Mouse (Mus musculus) Patski (cell line): ENCODE measurements around the gene Rnf180. TPM values are rescaled to one million over a fixed set of nuclear protein-coding genes. Genes with fewer than 3 reads are reported as not detected.
"Not testable (repeated sequence)": the region's sequence is repeated elsewhere in the genome, so short reads cannot be mapped to it uniquely, and the experiment has no call there.

Experiments
- ATAC-seq: fragments of 100-300 bp; one replicate; pipeline ENCODE4 v1.8.0; 2021
- CTCF ChIA-PET: fragments of 350-600 bp; sonication (Branson Sonifier 250); formaldehyde crosslinking; loops from one replicate; lab custom pipeline; 2022; ENCODE audit warnings: inconsistent platforms; lab: Charles Lee
- POLR2A ChIA-PET: fragments of 350-600 bp; sonication (Branson Sonifier 250); formaldehyde crosslinking; loops from one replicate; lab custom pipeline; 2022; ENCODE audit warnings: antibody characterized with exemption, inconsistent platforms; lab: Charles Lee
- DNase-seq: peaks from one replicate; pipeline ENCODE4 v3.0.0-alpha.2; 2011; ENCODE audit warnings: low read depth, low spot score
- H3K27me3 ChIP-seq: fragments of 371-371 bp; one replicate; pipeline ENCODE4 v1.5.1; 2021
- CTCF ChIP-seq: fragments of 100-300 bp; IDR thresholded peaks from one replicate; pipeline ENCODE4 v1.5.1; 2021
- in situ Hi-C: fragments of 300-500 bp; cut with MboI; formaldehyde crosslinking; loops from 3 replicates; pipeline ENCODE4 v1.11.1; 2018; ENCODE audit warnings: low pct_unique_long_range_greater_than_20kb, mixed read lengths
- polyA plus RNA-seq: library from polyadenylated mRNA; unstranded; gene quantifications from one replicate; pipeline ENCODE4 v1.2.3, GENCODE M21; 2021

The Rnf180 gene
- polyA plus RNA-seq, result 1.3 TPM

DNA sequence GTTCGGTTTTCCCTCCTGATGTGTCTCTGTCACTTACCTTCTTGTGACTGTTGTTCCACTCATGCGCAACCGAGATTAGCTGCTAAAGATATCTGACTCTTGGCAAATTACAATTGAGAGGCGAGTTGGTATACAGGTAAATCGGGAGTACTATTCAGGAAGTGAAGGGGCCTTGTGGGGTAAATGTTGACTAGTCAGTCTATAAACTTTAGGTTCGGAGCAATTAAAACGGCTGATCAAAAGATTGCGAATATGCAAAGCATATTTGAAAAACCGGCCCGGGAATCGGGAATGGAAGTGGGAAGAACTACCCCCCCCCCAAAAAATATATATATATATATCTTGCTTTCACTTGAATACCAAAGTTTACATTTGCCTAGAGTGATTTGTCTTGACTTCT, at the start of gene Rnf180:
Gene Rnf180, minus strand, starts transcription at position 101 of the 400 bp plus-strand sequence.
- DNase-seq, result no peak
- POLR2A ChIA-PET, result no interaction called here
- CTCF ChIA-PET, result interaction anchor here (0.9 kb wide), 1 partner anchor 11 kb away, joined by 3 read pairs; no protein-coding TSS in a partner anchor
- in situ Hi-C loops, result no loop called here
- no peak for ATAC-seq
- no peak for TF ChIP-seq CTCF
- H3K27me3 ChIP-seq, result no peaks in the 10 kb centered on the region

DNA sequence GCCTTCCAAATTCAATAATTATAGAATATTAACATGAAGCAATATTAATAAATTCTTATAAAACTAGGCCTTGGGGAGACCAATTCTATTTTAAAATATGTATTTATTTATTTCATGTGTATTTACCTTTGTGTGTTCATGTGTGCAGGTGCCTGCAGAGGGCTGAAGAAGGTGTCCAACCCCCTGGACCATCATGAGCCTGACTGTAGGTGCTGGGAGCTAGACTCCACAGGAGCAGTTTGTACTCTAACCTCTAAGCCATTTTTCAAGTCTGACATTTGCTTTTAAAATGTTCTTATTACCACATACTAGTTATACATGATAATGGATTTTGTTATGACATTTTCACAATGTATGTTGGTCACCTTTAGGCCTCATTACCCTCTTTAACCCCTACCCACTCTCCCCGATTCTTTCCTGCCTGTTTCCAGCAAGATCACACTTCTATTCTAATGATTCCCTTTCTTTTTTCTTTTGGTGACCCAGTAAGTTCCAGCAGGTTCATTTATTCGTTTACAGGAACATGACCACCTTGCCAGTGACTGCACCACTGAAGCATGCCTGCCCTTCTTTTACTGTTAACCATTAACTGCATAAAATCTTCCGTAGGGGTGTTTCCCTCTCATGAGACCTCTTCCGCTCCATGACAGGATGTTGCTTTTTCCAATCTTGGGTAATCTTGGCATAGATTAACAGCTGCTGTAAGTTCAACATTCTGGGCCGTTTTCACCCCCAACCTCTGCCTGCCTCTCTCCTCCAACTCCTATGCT, 36.8 kb upstream of the Rnf180 start:
- ChIA-PET CTCF (no interaction called here), POLR2A (no interaction called here)
- H3K27me3 ChIP-seq, result no peaks in the 10 kb centered on the region
- peak; percentile 73 for ATAC-seq
- in situ Hi-C loops, result no loop called here
- DNase-seq, result peak; percentile 13
- no peak for TF ChIP-seq CTCF

DNA sequence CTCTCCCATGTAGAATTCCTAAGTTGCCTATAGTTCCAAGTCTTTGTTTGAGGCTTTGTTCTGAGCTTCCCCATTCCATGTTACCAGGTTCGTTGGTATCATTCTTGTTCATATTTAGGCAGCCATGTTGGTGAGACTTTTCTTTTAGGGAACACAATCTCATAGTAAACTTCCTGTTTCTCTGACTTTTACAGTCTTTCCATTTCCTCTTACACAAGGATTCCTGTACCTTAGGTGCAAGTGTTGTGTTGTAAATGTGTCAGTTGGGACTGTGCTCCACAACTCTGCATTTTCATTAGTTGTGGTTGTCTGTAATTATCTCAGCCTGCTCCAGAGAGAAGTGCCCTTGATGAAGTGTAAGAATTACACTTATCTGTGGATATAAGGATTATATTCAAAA, 32.3 kb upstream of the Rnf180 start:
- no peaks in the 10 kb centered on the region for H3K27me3 ChIP-seq
- CTCF ChIA-PET, result no interaction called here
- DNase-seq (no peak), ATAC-seq (no peak)
- POLR2A ChIA-PET, result no interaction called here
- in situ Hi-C loops, result no loop called here
- no peak for TF ChIP-seq CTCF

DNA sequence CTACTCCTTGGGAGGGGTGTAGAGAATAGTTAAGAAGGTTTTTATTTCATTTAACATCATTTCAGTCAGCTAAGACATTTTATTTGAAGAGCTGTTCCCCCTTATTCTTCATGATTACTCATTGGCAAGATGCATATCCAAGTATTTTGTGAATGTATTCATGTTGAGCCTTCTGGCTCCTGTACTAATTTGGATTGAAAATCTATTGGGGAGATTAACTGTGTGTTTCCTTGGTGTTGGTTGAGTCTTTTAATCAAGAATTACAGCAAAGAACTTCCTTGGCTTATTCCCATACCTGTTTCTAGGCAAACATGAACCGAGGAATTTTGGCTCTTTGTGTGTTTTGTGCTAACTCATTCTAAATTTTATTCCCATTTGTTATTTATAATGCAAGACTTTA, 22.3 kb upstream of the Rnf180 start:
- CTCF ChIA-PET, result no interaction called here
- DNase-seq, result no peak
- no peak for ATAC-seq
- POLR2A ChIA-PET, result no interaction called here
- no peaks in the 10 kb centered on the region for H3K27me3 ChIP-seq
- in situ Hi-C loops, result no loop called here
- no peak for TF ChIP-seq CTCF

DNA sequence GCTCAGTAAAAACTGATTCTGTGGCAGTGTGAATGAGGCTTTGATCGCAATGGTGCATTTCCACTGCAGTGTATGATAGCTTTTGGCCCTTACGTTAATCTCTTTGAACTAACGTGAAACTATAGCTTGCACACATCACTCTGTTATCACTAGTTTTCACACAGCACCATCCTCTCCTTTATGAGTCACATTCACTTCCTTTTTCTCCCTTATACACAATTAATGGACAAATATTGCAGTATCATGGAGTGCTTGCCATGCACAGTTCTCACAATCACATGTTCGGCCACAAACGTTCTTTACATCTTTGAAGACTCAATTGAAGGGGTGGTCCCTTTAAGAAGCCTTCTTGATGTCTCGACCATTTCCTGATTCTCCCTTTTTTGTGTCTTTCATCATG, 21.4 kb upstream of the Rnf180 start:
- ChIA-PET POLR2A (no interaction called here), CTCF (no interaction called here)
- ATAC-seq, result no peak
- in situ Hi-C loops, result no loop called here
- no peak for DNase-seq
- H3K27me3 ChIP-seq, result no peaks in the 10 kb centered on the region
- TF ChIP-seq CTCF, result no peak

DNA sequence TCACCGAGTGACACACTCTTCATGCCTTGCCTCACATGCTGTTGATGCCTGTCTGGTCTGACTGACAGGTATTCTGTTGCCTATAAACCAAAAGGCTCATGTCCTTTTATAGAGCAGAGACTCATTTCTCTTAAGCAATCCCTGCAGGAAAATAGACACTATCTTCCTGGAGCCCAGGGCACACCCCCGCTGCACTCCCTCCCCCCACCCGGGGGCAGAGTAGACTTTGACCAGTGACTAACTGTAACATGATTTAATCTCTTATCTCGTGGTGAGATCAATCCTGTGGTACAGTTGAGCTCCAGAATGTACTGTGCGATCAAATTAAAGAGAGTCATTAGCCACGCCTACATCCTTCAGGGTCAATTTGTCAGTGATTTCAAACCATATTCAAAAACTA, 18.1 kb upstream of the Rnf180 start:
- in situ Hi-C loops, result no loop called here
- no peak for DNase-seq
- POLR2A ChIA-PET, result no interaction called here
- ATAC-seq, result no peak
- CTCF ChIA-PET, result no interaction called here
- no peaks in the 10 kb centered on the region for H3K27me3 ChIP-seq
- TF ChIP-seq CTCF, result no peak

DNA sequence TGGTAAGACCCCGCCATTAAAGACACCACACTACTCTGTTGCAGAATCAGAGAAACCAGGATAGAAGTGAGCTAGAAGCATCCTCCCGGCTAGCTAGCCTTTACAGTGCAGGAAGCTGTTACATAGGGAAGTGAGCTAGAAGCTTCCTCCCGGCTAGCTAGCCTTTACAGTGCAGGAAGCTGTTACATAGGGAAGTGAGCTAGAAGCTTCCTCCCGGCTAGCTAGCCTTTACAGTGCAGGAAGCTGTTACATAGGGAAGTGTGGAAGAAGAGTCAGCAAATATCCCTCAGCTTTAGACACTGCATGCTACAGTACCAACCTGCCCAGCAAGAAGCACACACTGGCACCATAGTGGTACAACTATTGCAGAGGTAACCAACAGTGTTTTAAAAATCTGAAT, 15.9 kb upstream of the Rnf180 start:
- DNase-seq, H3K27me3 ChIP-seq, CTCF ChIA-PET, in situ Hi-C loops, ATAC-seq: not testable (repeated sequence)
- POLR2A ChIA-PET, result interaction anchor here (0.7 kb wide), 1 partner anchor 17 kb away, joined by 5 read pairs; no protein-coding TSS in a partner anchor

DNA sequence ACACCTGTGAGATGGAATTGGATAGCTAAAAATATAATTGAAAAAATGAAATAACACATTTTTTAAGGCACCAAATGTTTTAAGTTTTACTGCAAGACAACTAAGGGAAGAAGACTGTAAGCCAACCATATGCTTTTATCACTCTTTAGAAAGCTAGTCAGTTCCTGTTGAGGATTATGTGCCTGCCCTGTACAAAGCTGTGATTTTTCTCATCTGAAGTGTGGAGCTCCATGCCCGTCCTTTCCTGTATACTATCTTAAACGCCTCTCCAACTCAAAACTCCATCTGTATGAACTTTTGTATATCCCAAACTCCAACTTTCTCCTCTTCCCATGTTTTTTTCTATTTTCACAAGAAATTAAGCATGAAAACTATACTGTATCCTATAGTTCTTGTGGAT, 10.9 kb upstream of the Rnf180 start:
- CTCF ChIA-PET, result interaction anchor here (1.0 to 1.3 kb wide), 2 partner anchors 11 to 20 kb away, joined by 3 to 6 read pairs; no protein-coding TSS in a partner anchor
- no peak for TF ChIP-seq CTCF
- ATAC-seq (no peak), DNase-seq (no peak)
- in situ Hi-C loops, result no loop called here
- POLR2A ChIA-PET, result no interaction called here
- H3K27me3 ChIP-seq, result no peaks in the 10 kb centered on the region

DNA sequence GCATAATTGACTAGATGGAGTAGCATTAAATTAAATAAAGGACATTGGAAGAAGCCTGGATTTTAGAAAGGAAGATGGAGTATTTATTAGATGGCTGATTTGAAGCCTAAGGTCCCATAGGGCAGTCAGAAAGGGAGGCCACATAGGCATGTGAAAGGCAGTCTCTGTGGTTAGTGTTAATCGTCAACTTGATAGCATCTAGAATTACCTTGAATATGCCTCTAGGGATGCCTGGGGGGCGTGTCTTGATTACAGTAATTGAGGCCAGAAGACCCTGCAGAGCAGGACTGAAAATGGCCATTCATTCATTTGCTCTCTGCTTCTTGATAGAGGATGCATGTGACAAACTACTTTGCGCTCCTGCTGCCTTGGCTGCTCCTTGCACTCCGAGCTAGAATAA, 9.4 kb upstream of the Rnf180 start:
- TF ChIP-seq CTCF, result no peak
- in situ Hi-C loops, result no loop called here
- POLR2A ChIA-PET, result no interaction called here
- CTCF ChIA-PET, result no interaction called here
- ATAC-seq (no peak), DNase-seq (no peak)
- no peaks in the 10 kb centered on the region for H3K27me3 ChIP-seq

DNA sequence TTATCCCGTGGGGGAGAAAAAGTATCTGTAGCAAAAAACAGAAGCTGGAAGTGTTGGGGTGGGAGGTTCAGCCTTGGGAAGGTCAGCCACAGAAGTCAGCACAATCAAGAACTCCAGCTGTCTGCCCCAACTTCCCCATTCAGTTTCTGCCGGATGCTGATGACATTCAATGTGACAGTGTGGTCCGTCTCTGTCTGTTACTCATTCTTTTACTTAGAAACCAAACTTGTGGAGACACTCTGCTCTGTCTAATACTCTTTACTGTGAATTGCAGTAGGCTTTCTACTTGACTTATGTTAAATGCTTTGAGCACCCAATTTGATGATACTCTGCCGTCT, 5.4 kb upstream of the Rnf180 start:
- ATAC-seq (no peak), DNase-seq (no peak)
- ChIA-PET CTCF (no interaction called here), POLR2A (no interaction called here)
- no peaks in the 10 kb centered on the region for H3K27me3 ChIP-seq
- no peak for TF ChIP-seq CTCF
- in situ Hi-C loops, result no loop called here

DNA sequence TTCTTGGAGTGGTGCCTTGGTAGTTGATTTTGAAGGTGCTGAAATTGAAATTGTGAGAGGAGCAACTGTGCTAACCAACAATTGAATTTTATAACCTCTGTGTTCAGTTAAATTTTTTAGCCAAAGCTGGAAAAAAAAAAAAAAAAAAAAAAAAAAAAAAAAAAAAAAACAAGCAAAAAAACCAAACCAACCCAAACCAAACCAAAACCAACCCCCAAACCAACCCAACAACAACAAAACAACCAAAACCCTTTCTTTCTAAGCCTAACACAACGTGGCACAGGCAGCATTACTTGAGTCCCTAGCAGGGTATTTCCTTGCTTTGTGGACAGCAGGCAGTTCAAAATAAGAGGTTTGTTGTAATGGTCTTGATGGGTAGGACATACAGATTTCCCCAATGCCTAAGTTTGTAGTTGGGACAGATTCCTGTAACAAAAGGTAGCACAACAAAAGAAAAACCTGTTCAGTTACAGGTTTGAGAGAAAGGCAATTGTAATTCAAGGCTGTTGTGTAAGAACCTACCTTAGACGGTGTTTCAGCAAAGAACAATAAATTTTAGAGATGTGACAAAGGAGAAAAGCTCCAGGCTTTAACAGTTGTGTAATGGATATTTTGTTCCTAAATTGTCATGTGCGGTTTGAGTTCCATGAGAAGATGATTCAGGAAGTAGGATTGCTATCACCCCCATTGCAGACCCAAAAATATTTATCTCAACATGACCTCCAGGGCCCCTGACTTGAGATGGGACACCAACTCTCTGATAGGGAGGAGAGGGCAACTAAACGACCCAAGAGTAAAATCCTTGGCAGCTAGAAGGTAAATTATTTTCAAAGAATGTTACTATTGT, 4.8 kb upstream of the Rnf180 start:
- in situ Hi-C loops, result no loop called here
- POLR2A ChIA-PET, result no interaction called here
- no peaks in the 10 kb centered on the region for H3K27me3 ChIP-seq
- TF ChIP-seq CTCF, result no peak
- CTCF ChIA-PET, result no interaction called here
- no peak for ATAC-seq
- no peak for DNase-seq
